Comparison of ENCODE assay signal across 8 mouse cellular contexts in genomic region chr11:98202641-98203350, GRCm38 (mm10). TPM values are rescaled to one million over a fixed set of nuclear protein-coding genes. Genes with fewer than 3 reads are reported as not detected.
DNase-seq lines count a peak whose midpoint lies in the region; ATAC-seq and TF ChIP-seq lines count a peak whose summit lies in the region.

TSS of gene Cdk12 (plus strand) at chr11:98203059.

- TF ChIP-seq CTCF in G1E (IDR thresholded peaks at IDR 0.05; ENCODE audit: low read depth, low read length): no peak
- no peak for TF ChIP-seq CTCF in layer of hippocampus, adult 2 months (conservative IDR thresholded peaks at IDR 0.05)
- no peak for TF ChIP-seq CTCF in lung, embryonic 14.5 days (IDR thresholded peaks at IDR 0.05; ENCODE audit: low read depth)
- no peak for TF ChIP-seq CTCF in olfactory bulb, adult 2 months (IDR thresholded peaks at IDR 0.05; ENCODE audit: insufficient read depth, low read depth, low read length)
- TF ChIP-seq CTCF in thymus, adult 2 months (IDR thresholded peaks at IDR 0.05; ENCODE audit: borderline replicate concordance, control insufficient read depth, extremely low read depth, insufficient read depth, low read length, poor library complexity): peak; percentile 27; the same call in 1 of the 2 replicates

- DNase-seq in G1E (ENCODE audit: low spot score): peak; percentile 94
- DNase-seq in cerebellum, adult 18-20 months: peak; percentile 92 to 94
- peak; percentile 95 to 96 for DNase-seq in heart, postnatal 36 days
- DNase-seq in layer of hippocampus, adult 2 months (ENCODE audit: low spot score in 2 of 2): peak; percentile 95
- DNase-seq in lung, embryonic 14.5 days: peak; percentile 100
- peak; percentile 95 for DNase-seq in thymus, adult 2 months

- H3K27ac ChIP-seq in forebrain, embryonic 16.5 days (ENCODE audit: low read length): peak within 1 kb of the TSS; percentile 100
- peak within 1 kb of the TSS; percentile 98 for H3K27ac ChIP-seq in layer of hippocampus, adult 2 months
- H3K27ac ChIP-seq in lung, embryonic 14.5 days (ENCODE audit: low read depth): peak within 1 kb of the TSS; percentile 100
- peak within 1 kb of the TSS; percentile 100 for H3K27ac ChIP-seq in olfactory bulb, adult 2 months (ENCODE audit: insufficient read depth, low read depth, low read length)
- peak within 1 kb of the TSS; percentile 88 for H3K27ac ChIP-seq in thymus, adult 2 months (ENCODE audit: control insufficient read depth, insufficient read depth, low read length)

- H3K27me3 ChIP-seq in G1E (ENCODE audit: insufficient read depth, low read length): no peaks in the 10 kb centered on the region
- no peaks in the 10 kb centered on the region; the same call in 1 of the 2 replicates for H3K27me3 ChIP-seq in forebrain, embryonic 16.5 days (replicated peaks; ENCODE audit: control insufficient read depth, insufficient read depth, low read length)
- no peaks in the 10 kb centered on the region for H3K27me3 ChIP-seq in lung, embryonic 14.5 days (ENCODE audit: insufficient read depth, low read length)
- no peaks in the 10 kb centered on the region for H3K27me3 ChIP-seq in thymus, adult 2 months (ENCODE audit: control insufficient read depth, insufficient read depth, low read length)

- peak; percentile 82; the same call in 1 of the 2 replicates for ATAC-seq in G1E (ENCODE audit: extremely low read depth, insufficient number of reproducible peaks, low FRiP score, poor library complexity, severe bottlenecking)
- ATAC-seq in forebrain, embryonic 16.5 days: peak; percentile 93
- ATAC-seq in lung, embryonic 14.5 days (ENCODE audit: insufficient read depth): peak; percentile 92

- H3K9ac ChIP-seq in forebrain, embryonic 16.5 days (replicated peaks; ENCODE audit: low read depth, low read length): peak within 1 kb of the TSS; percentile 98
- peak within 1 kb of the TSS; percentile 99 for H3K9ac ChIP-seq in lung, embryonic 14.5 days

- H3K9me3 ChIP-seq in G1E (replicated peaks): no peaks in the 10 kb centered on the region
- H3K9me3 ChIP-seq in forebrain, embryonic 16.5 days (ENCODE audit: control insufficient read depth, low read length): no peaks in the 10 kb centered on the region
- no peaks in the 10 kb centered on the region for H3K9me3 ChIP-seq in lung, embryonic 14.5 days (ENCODE audit: low read depth, low read length)

- under 1% methylated on average over 42 of the region's 63 CpGs for WGBS in forebrain, embryonic 16.5 days
- under 1% methylated on average over 62 of the region's 63 CpGs for WGBS in lung, embryonic 14.5 days
- WGBS in olfactory bulb, adult 2 months: 1% methylated on average over 63 of the region's 63 CpGs
- under 1% methylated on average over 62 of the region's 63 CpGs for WGBS in thymus, adult 2 months

- intact Hi-C loops in heart, postnatal 36 days (cut with DNase I): loop anchor here (1.0 to 10.0 kb wide), 3 partner anchors 9 to 408 kb away; partner anchors contain the start of genes Lasp1, Med1 and Rpl19

- H3K4me1 ChIP-seq in G1E (ENCODE audit: insufficient read depth, low read depth, low read length): peaks cover 22% of the 10 kb centered on the region
- H3K4me1 ChIP-seq in forebrain, embryonic 16.5 days (replicated peaks; ENCODE audit: control insufficient read depth, insufficient read depth, low read length): peaks cover 19% of the 10 kb centered on the region
- no peaks in the 10 kb centered on the region; the same call in 1 of the 2 replicates for H3K4me1 ChIP-seq in lung, embryonic 14.5 days (ENCODE audit: insufficient read depth)
- peaks cover 2% of the 10 kb centered on the region; the same call in 1 of the 2 replicates for H3K4me1 ChIP-seq in olfactory bulb, adult 2 months (ENCODE audit: control insufficient read depth, insufficient read depth, low read length)
- H3K4me1 ChIP-seq in thymus, adult 2 months (replicated peaks; ENCODE audit: control insufficient read depth, insufficient read depth, low read length): peaks cover 6% of the 10 kb centered on the region

- peak within 1 kb of the TSS; percentile 100 for H3K4me2 ChIP-seq in forebrain, embryonic 16.5 days (ENCODE audit: low read length)
- peak within 1 kb of the TSS; percentile 88 for H3K4me2 ChIP-seq in lung, embryonic 14.5 days

- peak; percentile 59; the same call in 1 of the 2 replicates for TF ChIP-seq POLR2A in olfactory bulb, adult 2 months (IDR thresholded peaks at IDR 0.05; ENCODE audit: insufficient read depth, low read depth, low read length)
- peak; percentile 95 for TF ChIP-seq POLR2A in thymus, adult 2 months (IDR thresholded peaks at IDR 0.05; ENCODE audit: control insufficient read depth, extremely low read depth, insufficient read depth, low read length, poor library complexity)

- peaks cover 14% of the 10 kb centered on the region for H3K36me3 ChIP-seq in G1E (replicated peaks)
- no peaks in the 10 kb centered on the region for H3K36me3 ChIP-seq in forebrain, embryonic 16.5 days (ENCODE audit: control insufficient read depth, insufficient read depth)
- peaks cover 6% of the 10 kb centered on the region; the same call in 1 of the 2 replicates for H3K36me3 ChIP-seq in lung, embryonic 14.5 days (ENCODE audit: insufficient read depth)
- H3K36me3 ChIP-seq in thymus, adult 2 months (ENCODE audit: control insufficient read depth, insufficient read depth, low read length): no peaks in the 10 kb centered on the region

- H3K4me3 ChIP-seq in G1E (ENCODE audit: low read depth, low read length): peak within 1 kb of the TSS; percentile 89
- peak within 1 kb of the TSS; percentile 97 for H3K4me3 ChIP-seq in forebrain, embryonic 16.5 days (replicated peaks; ENCODE audit: low read length)
- H3K4me3 ChIP-seq in layer of hippocampus, adult 2 months: peak within 1 kb of the TSS; percentile 92
- peak within 1 kb of the TSS; percentile 96 for H3K4me3 ChIP-seq in lung, embryonic 14.5 days (ENCODE audit: low read depth, low read length)
- peak within 1 kb of the TSS; percentile 98 for H3K4me3 ChIP-seq in olfactory bulb, adult 2 months (ENCODE audit: insufficient read depth, low read depth, low read length)
- peak within 1 kb of the TSS; percentile 78 for H3K4me3 ChIP-seq in thymus, adult 2 months (ENCODE audit: control insufficient read depth, insufficient read depth, low read length)

RNA-seq across cellular contexts. Expression of gene Cdk12, which starts in this region (rescaled TPM):
- 84.8 and 93.7 TPM in 2 replicates for total RNA-seq in G1E (2014; fragmentation: Nextera tagmentation)
- 45.5 and 54.0 TPM in 2 replicates for total RNA-seq in G1E (2017)
- 17.4 and 20.4 TPM in 2 replicates for polyA plus RNA-seq in G1E (2012)
- polyA plus RNA-seq in forebrain, embryonic 16.5 days (2015; fragmentation: Nextera tagmentation; extraction: Ambion mirVana): 11.6 and 12.3 TPM in 2 replicates
- 10 to 100 TPM; 22.5 to 25.2 TPM for total RNA-seq in heart, postnatal 36 days (2021)
- total RNA-seq in layer of hippocampus, adult 2 months (2021): 10 to 100 TPM; 40.9 to 47.0 TPM
- 14.6 and 16.6 TPM in 2 replicates for polyA plus RNA-seq in lung, embryonic 14.5 days (2014; fragmentation: Nextera tagmentation; extraction: Ambion mirVana)
- not detected in 2 replicates for polyA plus RNA-seq in olfactory bulb, adult 2 months (2012; ENCODE audit: insufficient read depth, insufficient read length, low replicate concordance, missing spikeins)
- 27.0 and 30.4 TPM in 2 replicates for polyA plus RNA-seq in thymus, adult 2 months (2012; rRNA removed)

Comparison
In these comparisons a context has a peak if more than half of its experiments do, and no peak if none do; other contexts are left out.
1. Peak in every context shown above with its lines: DNase-seq, ATAC-seq, H3K4me3 ChIP-seq and H3K27ac ChIP-seq.